Mouse (Mus musculus) brain, embryonic 14.5 days (tissue): ENCODE data around the gene Gstt4. TPM values are rescaled to one million over a fixed set of nuclear protein-coding genes. Genes with fewer than 3 reads are reported as not detected.
A peak's percentile ranks its signal among the peaks of the same experiment; 100 is the strongest.

Experiments used
- DNase-seq: peaks from one replicate; pipeline ENCODE4 v3.0.0-alpha.2; 2011; ENCODE audit warnings: low read depth
- CTCF ChIP-seq: fragments of 200-500 bp; IDR thresholded peaks from 2 replicates; pipeline ENCODE4 v1.5.1; 2012; ENCODE audit warnings: inconsistent platforms, mild to moderate bottlenecking, moderate library complexity, borderline replicate concordance; ENCODE audit not compliant: insufficient read depth, insufficient read length; ENCODE audit errors: extremely low read depth
- POLR2A ChIP-seq: fragments of 200-500 bp; IDR thresholded peaks from 2 replicates; pipeline ENCODE4 v1.6.1; 2012; ENCODE audit warnings: mild to moderate bottlenecking, inconsistent platforms, borderline replicate concordance; ENCODE audit not compliant: poor library complexity, insufficient read depth, insufficient read length, severe bottlenecking; ENCODE audit errors: extremely low read depth
- polyA plus RNA-seq: library from polyadenylated mRNA; depleted of rRNA; stranded (reverse); fragments of >200 nt; gene quantifications from 2 replicates; pipeline ENCODE4 v1.2.3, GENCODE M21; 2012

The Gstt4 gene
- polyA plus RNA-seq, 1 experiment = not detected

GRCm38 (mm10) chr10:75834250-75834649, 11.9 kb upstream of the Gstt4 start:
- peak; percentile 69 for DNase-seq
- TF ChIP-seq POLR2A (no peak), CTCF (no peak)

- DNase-seq = no peak
- TF ChIP-seq CTCF (no peak), POLR2A (no peak)
These were observed 11.2 kb upstream of the Gstt4 start for GRCm38 (mm10) chr10:75833456-75834080.

GRCm38 (mm10) chr10:75832272-75832895, 10.0 kb upstream of the Gstt4 start:
- DNase-seq = peak; percentile 34
- no peak for TF ChIP-seq POLR2A
- peak; percentile 42; the same call in 1 of the 2 replicates for TF ChIP-seq CTCF

GRCm38 (mm10) chr10:75830275-75830670, 7.9 kb upstream of the Gstt4 start:
- no peak for DNase-seq
- TF ChIP-seq POLR2A = no peak
- TF ChIP-seq CTCF = no peak

GRCm38 (mm10) chr10:75829529-75830274, 7.4 kb upstream of the Gstt4 start:
- DNase-seq = no peak
- TF ChIP-seq CTCF (no peak), POLR2A (no peak)

GRCm38 (mm10) chr10:75828500-75828931, 6.2 kb upstream of the Gstt4 start:
- peak; percentile 80 for DNase-seq
- no peak for TF ChIP-seq CTCF
- TF ChIP-seq POLR2A = no peak

GRCm38 (mm10) chr10:75827668-75828360, 5.5 kb upstream of the Gstt4 start:
- TF ChIP-seq CTCF (no peak), POLR2A (no peak)
- DNase-seq = peak; percentile 53

- no peak for DNase-seq
- TF ChIP-seq CTCF = no peak
- TF ChIP-seq POLR2A = no peak
These were observed 2.2 kb upstream of the Gstt4 start for GRCm38 (mm10) chr10:75824530-75824929.

- DNase-seq = no peak
- no peak for TF ChIP-seq CTCF
- no peak for TF ChIP-seq POLR2A
These were observed 1.4 kb upstream of the Gstt4 start for GRCm38 (mm10) chr10:75823782-75824181.

GRCm38 (mm10) chr10:75819882-75820281, 2.5 kb downstream of the Gstt4 start:
- TF ChIP-seq POLR2A (no peak), CTCF (no peak)
- DNase-seq = no peak

- DNase-seq = no peak
- no peak for TF ChIP-seq POLR2A
- peak; percentile 6; the same call in 1 of the 2 replicates for TF ChIP-seq CTCF
These were observed 3.7 kb downstream of the Gstt4 start for GRCm38 (mm10) chr10:75818641-75819040.
